Mouse (Mus musculus) ovary, postnatal 10 days (tissue): ENCODE results near the gene 2310003L06Rik.

ENCODE experiments used
- DNase-seq: peaks from one replicate; pipeline ENCODE4 v3.0.0; 2022; ENCODE audit warnings: low spot score

2310003L06Rik gene

GRCm38 (mm10) chr5:87969201-87969600, at the start of gene 2310003L06Rik, which contains the start of gene Gm28434:
Gene 2310003L06Rik, plus strand, starts transcription at chr5:87969459.
Gene Gm28434, plus strand, starts transcription at chr5:87969517.
- DNase-seq: no peak

DNA sequence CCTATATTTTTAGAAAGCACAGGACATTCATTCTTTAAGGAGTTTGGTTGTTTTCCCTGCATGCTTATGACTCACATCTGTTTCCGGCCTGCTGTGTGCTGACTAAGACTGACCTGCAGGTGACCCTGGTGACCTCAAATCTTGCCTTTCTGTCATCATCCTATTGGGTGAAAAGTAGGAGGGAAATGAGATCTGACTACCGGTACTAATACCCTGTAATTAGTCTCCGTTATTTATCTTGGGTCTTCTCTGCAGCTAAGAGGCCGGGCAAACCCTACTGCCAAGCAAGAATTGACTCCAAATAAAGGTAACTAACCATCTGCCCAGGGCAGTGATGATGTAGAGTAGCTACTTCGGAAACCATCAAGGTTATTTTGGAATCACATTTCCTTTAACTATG, 43.9 kb upstream of the 2310003L06Rik start, which contains the start of gene Csn3:
Csn3 (plus strand) TSS at position 208 of the 400 bp plus-strand sequence.
- no peak for DNase-seq

GRCm38 (mm10) chr5:87931603-87932002, 37.7 kb upstream of the 2310003L06Rik start:
- DNase-seq: no peak

- no peak for DNase-seq
Measured at GRCm38 (mm10) chr5:87940752-87941151, 28.5 kb upstream of the 2310003L06Rik start.

DNA sequence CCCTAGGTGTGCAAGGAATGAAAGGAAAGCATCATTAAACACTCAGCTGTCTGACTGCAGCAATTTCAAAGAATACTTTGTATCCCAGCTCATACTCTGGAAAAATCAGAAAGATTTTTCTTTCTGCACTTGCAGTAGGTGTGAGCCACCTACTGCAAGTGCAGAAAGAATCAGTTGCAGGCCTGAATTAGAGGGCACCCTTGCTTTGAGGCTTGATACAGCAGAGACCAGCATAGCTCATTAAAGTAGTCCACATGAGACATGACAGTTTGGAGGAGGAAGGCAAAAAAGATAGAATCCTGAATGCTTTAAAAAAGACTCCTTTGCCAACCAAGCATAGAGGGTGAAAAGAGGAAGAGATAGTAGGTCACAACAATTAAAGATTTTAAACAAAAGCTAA, 26.7 kb upstream of the 2310003L06Rik start:
- DNase-seq: no peak

DNA sequence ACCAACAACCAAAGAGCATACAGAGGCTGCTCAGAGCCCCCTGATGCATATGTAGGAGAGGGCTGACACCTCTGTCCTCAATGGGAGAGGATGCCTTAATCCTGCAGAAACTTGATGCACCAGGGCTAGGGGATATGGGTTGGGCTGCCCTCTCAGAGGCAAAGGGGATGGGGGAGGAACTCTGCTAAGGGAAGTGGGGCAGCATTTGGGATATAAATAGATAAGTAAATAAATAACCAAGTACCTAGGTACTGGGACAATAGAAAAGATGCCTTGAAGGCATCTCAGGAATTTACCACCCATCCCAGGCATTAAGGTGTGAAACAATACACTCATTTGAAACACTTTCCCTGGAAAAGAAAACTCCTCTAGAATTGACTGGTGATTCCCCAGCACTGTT, 17.4 kb upstream of the 2310003L06Rik start:
- no peak for DNase-seq

DNA sequence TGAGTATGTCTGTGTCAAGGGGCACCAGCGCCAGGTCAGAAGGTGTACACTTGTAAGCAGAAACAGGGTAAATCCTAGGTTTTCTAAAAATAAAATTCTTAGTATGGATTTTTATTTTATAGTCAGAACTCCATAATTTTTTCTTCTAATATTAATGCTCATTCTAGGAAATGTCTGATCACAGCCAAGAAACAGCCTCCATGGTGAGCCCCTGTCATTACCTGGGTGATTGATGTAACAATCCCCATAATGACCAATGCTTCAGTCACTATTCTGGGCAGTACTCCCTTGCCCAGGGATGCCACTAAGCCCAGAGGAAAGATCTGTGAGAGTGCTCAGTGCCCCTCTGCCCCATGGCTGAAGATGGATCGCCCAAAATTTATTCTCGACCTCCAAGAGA, 9.9 kb downstream of the 2310003L06Rik start, which contains the start of gene Cabs1:
Cabs1 (plus strand) TSS at position 301 of the 400 bp plus-strand sequence.
- no peak for DNase-seq

- DNase-seq: no peak
Measured at GRCm38 (mm10) chr5:87982468-87983214, 13.4 kb downstream of the 2310003L06Rik start.

DNA sequence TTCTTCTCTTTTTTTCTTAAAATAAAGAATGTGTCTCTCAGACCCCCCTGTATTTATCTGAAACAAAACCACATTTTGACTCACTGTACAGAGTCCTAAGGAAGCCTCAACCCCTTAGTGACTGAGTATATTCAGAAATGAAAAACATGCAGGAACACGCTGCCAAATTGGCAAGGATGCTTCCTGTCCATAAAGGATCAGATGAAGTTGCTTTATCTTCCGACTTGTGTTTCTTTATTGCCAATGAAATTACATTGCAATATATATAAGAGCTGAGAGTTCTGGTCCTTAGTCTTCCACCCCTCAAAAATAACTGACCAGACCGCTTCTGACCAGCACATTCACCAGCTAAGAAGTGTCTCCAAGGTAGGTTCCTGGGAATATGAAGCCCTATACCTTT, 33.0 kb downstream of the 2310003L06Rik start, which contains the start of gene Smr3a:
Smr3a (plus strand) TSS at position 301 of the 400 bp plus-strand sequence.
- DNase-seq: no peak

- DNase-seq: no peak
Measured at GRCm38 (mm10) chr5:88005241-88005640, 36.0 kb downstream of the 2310003L06Rik start.
